Mouse (Mus musculus) megakaryocyte, embryonic 14.5 days (primary cell): ENCODE results near the gene Bach2.

Source experiments
- FLI1 ChIP-seq: IDR thresholded peaks from 2 replicates; pipeline ENCODE4 v1.6.1; 2012; ENCODE audit warnings: low read length, inconsistent platforms, mixed read lengths
- GATA1 ChIP-seq: IDR thresholded peaks from 3 replicates; pipeline ENCODE4 v1.6.1; 2012; ENCODE audit warnings: mixed read lengths, low read length, inconsistent platforms, borderline replicate concordance

DNA sequence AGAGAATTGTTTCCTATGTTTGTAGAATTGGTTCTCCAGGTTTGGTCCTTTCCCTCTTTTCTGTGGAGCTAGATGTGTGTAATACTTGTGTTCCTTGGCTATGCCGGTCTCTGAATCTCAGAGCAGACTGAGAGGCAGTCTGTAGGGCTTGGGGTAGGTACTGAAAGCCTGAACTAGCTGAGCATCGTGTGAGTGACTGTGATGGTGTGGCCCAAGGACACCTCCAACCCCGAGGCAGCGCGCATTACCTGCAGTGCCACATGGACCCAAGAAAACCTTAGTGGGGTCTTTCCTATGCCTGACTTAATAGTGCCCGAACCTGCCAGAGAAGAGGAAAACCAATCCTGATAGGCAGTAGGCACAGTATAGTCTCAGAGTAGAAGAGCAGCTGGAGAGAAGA, 85.5 kb downstream of the Bach2 start:
- TF ChIP-seq FLI1 (no peak), GATA1 (no peak)
